Mouse (Mus musculus) frontal cortex, adult (tissue): ENCODE measurements around the gene Pex19.

ENCODE experiments used
- ATAC-seq: cut with Nextera tagmentation; 2 replicates; pipeline ENCODE4 v1.9.2; 2017; ENCODE audit warnings: mild to moderate bottlenecking, moderate library complexity, mixed read lengths; ENCODE audit not compliant: low TSS enrichment

Gene Pex19

GRCm38 (mm10) chr1:172133535-172133934 is 7.0 kb downstream of the Pex19 start:
- ATAC-seq = peak; percentile 72

GRCm38 (mm10) chr1:172134072-172134471 is 7.5 kb downstream of the Pex19 start:
- no peak for ATAC-seq

- no peak for ATAC-seq
Measured at GRCm38 (mm10) chr1:172140160-172140559, 13.6 kb downstream of the Pex19 start.

- peak; percentile 74 for ATAC-seq
Measured at GRCm38 (mm10) chr1:172140825-172141224, 14.3 kb downstream of the Pex19 start.

GRCm38 (mm10) chr1:172141529-172141928 is 15.0 kb downstream of the Pex19 start:
- no peak for ATAC-seq

- ATAC-seq = peak; percentile 64
Measured at GRCm38 (mm10) chr1:172143570-172143969, 17.0 kb downstream of the Pex19 start.

- peak; percentile 97 for ATAC-seq
Measured at GRCm38 (mm10) chr1:172147835-172148278, 21.3 kb downstream of the Pex19 start, which contains the start of gene Dcaf8. TSS of gene Dcaf8 (plus strand) at chr1:172148084.

GRCm38 (mm10) chr1:172148279-172148954 is 21.9 kb downstream of the Pex19 start:
- peak; percentile 20; the same call in 1 of the 2 replicates for ATAC-seq

GRCm38 (mm10) chr1:172148955-172149815 is 22.6 kb downstream of the Pex19 start:
- no peak for ATAC-seq

GRCm38 (mm10) chr1:172154536-172154935 is 28.0 kb downstream of the Pex19 start:
- no peak for ATAC-seq

GRCm38 (mm10) chr1:172155518-172155917 is 29.0 kb downstream of the Pex19 start:
- no peak for ATAC-seq

GRCm38 (mm10) chr1:172159970-172160369 is 33.4 kb downstream of the Pex19 start:
- ATAC-seq = no peak

- ATAC-seq = peak; percentile 18; the same call in 1 of the 2 replicates
Measured at GRCm38 (mm10) chr1:172160508-172160907, 34.0 kb downstream of the Pex19 start.

- ATAC-seq = peak; percentile 85
Measured at GRCm38 (mm10) chr1:172162009-172162408, 35.5 kb downstream of the Pex19 start.

- no peak for ATAC-seq
Measured at GRCm38 (mm10) chr1:172162959-172163358, 36.4 kb downstream of the Pex19 start.

- ATAC-seq = no peak
Measured at GRCm38 (mm10) chr1:172167911-172168310, 41.4 kb downstream of the Pex19 start.

- ATAC-seq = no peak
Measured at GRCm38 (mm10) chr1:172169809-172170208, 43.3 kb downstream of the Pex19 start.

GRCm38 (mm10) chr1:172172381-172172780 is 45.8 kb downstream of the Pex19 start:
- no peak for ATAC-seq

GRCm38 (mm10) chr1:172173181-172173580 is 46.6 kb downstream of the Pex19 start:
- no peak for ATAC-seq

GRCm38 (mm10) chr1:172177791-172178190 is 51.2 kb downstream of the Pex19 start:
- no peak for ATAC-seq

- no peak for ATAC-seq
Measured at GRCm38 (mm10) chr1:172179102-172179501, 52.5 kb downstream of the Pex19 start.

- no peak for ATAC-seq
Measured at GRCm38 (mm10) chr1:172180881-172181280, 54.3 kb downstream of the Pex19 start.

- ATAC-seq = no peak
Measured at GRCm38 (mm10) chr1:172181777-172182176, 55.2 kb downstream of the Pex19 start.
